Mouse (Mus musculus) activated CD4-positive, CD25-positive, alpha-beta regulatory T cell, adult 9 weeks (primary cell): ENCODE data around the gene Serpina1e. TPM values are rescaled to one million over a fixed set of nuclear protein-coding genes. Genes with fewer than 3 reads are reported as not detected.

Source experiments
- polyA plus RNA-seq: library from polyadenylated mRNA; unstranded; fragments of 100-300 nt; shearing (Covaris generic); gene quantifications from one replicate; pipeline ENCODE4 v1.2.1, GENCODE M21; 2017

The Serpina1e gene
- not detected for polyA plus RNA-seq

GRCm38 (mm10) chr12:103958798-103959197 lies at the start of gene Serpina1e:
TSS of gene Serpina1e (minus strand) at chr12:103958975.

GRCm38 (mm10) chr12:103989857-103990256 lies 31.1 kb upstream of the Serpina1e start, which contains the start of gene Serpina11:
TSS of gene Serpina11 (minus strand) at chr12:103989957.

GRCm38 (mm10) chr12:103904837-103905340 lies 53.9 kb downstream of the Serpina1e start, which contains the start of gene Serpina1c:
TSS of gene Serpina1c (minus strand) at chr12:103904887.

Other genes with a start within 250 kb of the Serpina1e start
- gene Serpina1d, start 185.4 kb downstream of the Serpina1e start, polyA plus RNA-seq: not detected
- gene Serpina1b, start 128.6 kb downstream of the Serpina1e start, polyA plus RNA-seq: not detected
- not detected for gene Serpina1a, start 95.4 kb downstream of the Serpina1e start, polyA plus RNA-seq
- gene Serpina1c, start 54.1 kb downstream of the Serpina1e start, polyA plus RNA-seq: not detected
- gene Serpina11, start 31.0 kb upstream of the Serpina1e start, polyA plus RNA-seq: not detected
- 2.3 TPM for gene Serpina9, start 54.8 kb upstream of the Serpina1e start, polyA plus RNA-seq
- not detected for gene Serpina12, start 85.5 kb upstream of the Serpina1e start, polyA plus RNA-seq
- gene Serpina5, start 142.1 kb upstream of the Serpina1e start, polyA plus RNA-seq: not detected
- not detected for gene Serpina3a, start 153.7 kb upstream of the Serpina1e start, polyA plus RNA-seq
- gene Serpina3b, start 169.0 kb upstream of the Serpina1e start, polyA plus RNA-seq: not detected
- gene Serpina3c, start 194.9 kb upstream of the Serpina1e start, polyA plus RNA-seq: not detected